Mouse (Mus musculus): ENCODE results near the gene Cebpa.

- no peak for TF ChIP-seq POLR2A (IDR thresholded peaks at IDR 0.05; ENCODE audit: control insufficient read depth, extremely low read depth, insufficient read depth, low read length, poor library complexity)
- TF ChIP-seq CTCF (IDR thresholded peaks at IDR 0.05; ENCODE audit: borderline replicate concordance, control insufficient read depth, extremely low read depth, insufficient read depth, low read length, poor library complexity), result no peak
Measured at GRCm38 (mm10) chr7:35117761-35118098, 1.4 kb upstream of the Cebpa start.
